Mouse (Mus musculus) small intestine, adult 2 months (tissue): Measurements from ENCODE around the gene Gsc2. TPM values are rescaled to one million over a fixed set of nuclear protein-coding genes. Genes with fewer than 3 reads are reported as not detected.
A peak's percentile ranks its signal among the peaks of the same experiment; 100 is the strongest.

ENCODE experiments used
- H3K27ac ChIP-seq: fragments of 200-500 bp; 2 replicates; pipeline ENCODE4 v1.5.1; 2012; ENCODE audit warnings: low read depth, low read length, control low read depth, inconsistent platforms; ENCODE audit not compliant: insufficient read depth
- H3K27me3 ChIP-seq: fragments of 200-500 bp; 2 replicates; pipeline ENCODE4 v1.6.1; 2012; ENCODE audit warnings: mild to moderate bottlenecking, moderate library complexity, low read length, inconsistent platforms; ENCODE audit not compliant: control insufficient read depth, insufficient read depth
- H3K36me3 ChIP-seq: fragments of 200-500 bp; 2 replicates; pipeline ENCODE4 v1.6.1; 2012; ENCODE audit warnings: mild to moderate bottlenecking, low read length, control low read depth, inconsistent platforms; ENCODE audit not compliant: control insufficient read depth, insufficient read depth
- H3K4me1 ChIP-seq: fragments of 200-500 bp; 2 replicates; pipeline ENCODE4 v1.6.1; 2012; ENCODE audit warnings: low read length, inconsistent platforms, mixed read lengths; ENCODE audit not compliant: control insufficient read depth, insufficient read depth, insufficient read length
- H3K4me3 ChIP-seq: fragments of 200-500 bp; 2 replicates; pipeline ENCODE4 v1.5.1; 2012; ENCODE audit warnings: low read depth, mild to moderate bottlenecking, control low read depth, inconsistent platforms, low read length, moderate library complexity
- CTCF ChIP-seq: fragments of 200-500 bp; IDR thresholded peaks from 2 replicates; pipeline ENCODE4 v1.5.1; 2012; ENCODE audit warnings: low read depth, mild to moderate bottlenecking, control low read depth, inconsistent platforms, low read length, moderate library complexity, mixed read lengths; ENCODE audit not compliant: insufficient replicate concordance, insufficient read length; ENCODE audit errors: extremely low read depth
- POLR2A ChIP-seq: fragments of 200-500 bp; IDR thresholded peaks from 2 replicates; pipeline ENCODE4 v1.6.1; 2012; ENCODE audit warnings: low read depth, mild to moderate bottlenecking, control low read depth, inconsistent platforms, low read length, moderate library complexity
- WGBS: fragments of 180-500 bp; shearing (Covaris S2); methylation state at CpG from one replicate; pipeline ENCODE4 v1.1.7; 2018; 5-methylcytosine and 5-hydroxymethylcytosine counted together
- polyA plus RNA-seq: library from polyadenylated mRNA; depleted of rRNA; stranded (reverse); fragments of >200 nt; gene quantifications from 2 replicates; pipeline ENCODE4 v1.2.3, GENCODE M21; 2012

Gsc2 gene
- polyA plus RNA-seq, 1 experiment: not detected

GRCm38 (mm10) chr16:17927351-17928082, 12.7 kb upstream of the Gsc2 start:
- H3K27ac ChIP-seq: peak overlapping the region; percentile 96
- peaks cover 12% of the 10 kb centered on the region for H3K4me1 ChIP-seq
- H3K36me3 ChIP-seq: peaks cover 15% of the 10 kb centered on the region
- 1% methylated on average over 72 of the region's 72 CpGs for WGBS
- peak overlapping the region; percentile 92 for H3K4me3 ChIP-seq
- TF ChIP-seq POLR2A (no peak), CTCF (no peak)
- H3K27me3 ChIP-seq: no peaks in the 10 kb centered on the region

DNA sequence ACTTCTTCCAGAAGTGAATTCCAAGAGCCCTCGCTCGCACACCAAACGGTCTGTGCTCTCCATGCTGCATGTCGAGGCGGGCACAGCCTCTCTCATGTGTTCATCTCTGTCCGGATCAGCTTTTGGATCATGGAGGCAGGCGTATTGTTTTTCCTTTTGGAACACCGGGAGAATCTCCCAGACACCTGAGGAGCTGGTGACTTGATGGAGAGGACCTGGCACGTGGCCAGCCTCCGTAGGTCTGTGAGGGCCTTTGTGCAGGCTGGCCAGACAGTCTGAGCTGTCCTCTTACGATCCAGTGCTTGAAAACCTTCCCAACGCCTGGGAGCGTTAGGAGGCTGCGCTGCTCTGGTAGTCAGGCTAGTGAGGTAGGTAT, 7.3 kb upstream of the Gsc2 start:
- H3K36me3 ChIP-seq: peaks cover 15% of the 10 kb centered on the region
- no peak for TF ChIP-seq POLR2A
- TF ChIP-seq CTCF: no peak
- H3K4me1 ChIP-seq: peaks cover 16% of the 10 kb centered on the region
- H3K27me3 ChIP-seq: no peaks in the 10 kb centered on the region
- peak overlapping the region; percentile 18 for H3K27ac ChIP-seq
- peak overlapping the region; percentile 90 for H3K4me3 ChIP-seq
- WGBS: under 1% methylated on average over 14 of the region's 14 CpGs

- TF ChIP-seq POLR2A: peak; percentile 68
- peak; percentile 58 for TF ChIP-seq CTCF
- peak overlapping the region; percentile 81 for H3K27ac ChIP-seq
- under 1% methylated on average over 47 of the region's 47 CpGs for WGBS
Measured at GRCm38 (mm10) chr16:17921325-17922162, 6.7 kb upstream of the Gsc2 start.

GRCm38 (mm10) chr16:17920586-17920985, 5.7 kb upstream of the Gsc2 start:
- H3K36me3 ChIP-seq: peaks cover 8% of the 10 kb centered on the region; the same call in 1 of the 2 replicates
- no peak overlapping the region for H3K27ac ChIP-seq
- WGBS: 44% methylated on average over 20 of the region's 20 CpGs
- TF ChIP-seq CTCF: no peak
- TF ChIP-seq POLR2A: no peak
- H3K4me1 ChIP-seq: peaks cover 11% of the 10 kb centered on the region
- H3K4me3 ChIP-seq: no peak overlapping the region
- H3K27me3 ChIP-seq: peaks cover 3% of the 10 kb centered on the region; the same call in 1 of the 2 replicates

More at GRCm38 (mm10) chr16:17921325-17922162, 6.7 kb upstream of the Gsc2 start:
- Histone ChIP-seq H3K4me1 (peaks cover 11% of the 10 kb centered on the region), H3K36me3 (peaks cover 14% of the 10 kb centered on the region), H3K4me3 (peak overlapping the region; percentile 90), H3K27me3 (no peaks in the 10 kb centered on the region)

- TF ChIP-seq CTCF (peak; percentile 81; the same call in 1 of the 2 replicates), POLR2A (peak; percentile 71)
- under 1% methylated on average over 35 of the region's 35 CpGs for WGBS
- peak within 1 kb of the TSS; percentile 33; the same call in 1 of the 2 replicates for H3K27ac ChIP-seq
Measured at GRCm38 (mm10) chr16:17911052-17911595, 3.7 kb downstream of the Gsc2 start, which contains the start of gene Ess2. TSS of gene Ess2 (minus strand) at chr16:17911348.

GRCm38 (mm10) chr16:17898462-17898861, 16.4 kb downstream of the Gsc2 start, which contains the start of the genes Dgcr2 and Tssk2:
TSS of gene Dgcr2 (minus strand) at chr16:17898562.
TSS of gene Tssk2 (plus strand) at chr16:17898637.
- 91% methylated on average over 14 of the region's 14 CpGs for WGBS
- H3K27ac ChIP-seq: no peak within 1 kb of the TSS
- no peaks in the 10 kb centered on the region for H3K27me3 ChIP-seq
- TF ChIP-seq CTCF (no peak), POLR2A (no peak)
- H3K4me1 ChIP-seq: no peaks in the 10 kb centered on the region
- peaks cover 35% of the 10 kb centered on the region for H3K36me3 ChIP-seq
- no peak within 1 kb of the TSS for H3K4me3 ChIP-seq

More at GRCm38 (mm10) chr16:17911052-17911595, 3.7 kb downstream of the Gsc2 start, which contains the start of gene Ess2:
- Histone ChIP-seq H3K27me3 (peaks cover 32% of the 10 kb centered on the region), H3K36me3 (peaks cover 25% of the 10 kb centered on the region), H3K4me1 (peaks cover 14% of the 10 kb centered on the region), H3K4me3 (peak within 1 kb of the TSS; percentile 100)
